Mouse (Mus musculus): ENCODE results near the gene Lamc1.
"Not testable (repeated sequence)": the region's sequence is repeated elsewhere in the genome, so short reads cannot be mapped to it uniquely, and the experiment has no call there.

Gene Lamc1

GRCm38 (mm10) chr1:153332444-153333295 lies at the start of gene Lamc1:
Gene Lamc1, minus strand, starts transcription at chr1:153332786.
- DNase-seq: peak; percentile 91

DNA sequence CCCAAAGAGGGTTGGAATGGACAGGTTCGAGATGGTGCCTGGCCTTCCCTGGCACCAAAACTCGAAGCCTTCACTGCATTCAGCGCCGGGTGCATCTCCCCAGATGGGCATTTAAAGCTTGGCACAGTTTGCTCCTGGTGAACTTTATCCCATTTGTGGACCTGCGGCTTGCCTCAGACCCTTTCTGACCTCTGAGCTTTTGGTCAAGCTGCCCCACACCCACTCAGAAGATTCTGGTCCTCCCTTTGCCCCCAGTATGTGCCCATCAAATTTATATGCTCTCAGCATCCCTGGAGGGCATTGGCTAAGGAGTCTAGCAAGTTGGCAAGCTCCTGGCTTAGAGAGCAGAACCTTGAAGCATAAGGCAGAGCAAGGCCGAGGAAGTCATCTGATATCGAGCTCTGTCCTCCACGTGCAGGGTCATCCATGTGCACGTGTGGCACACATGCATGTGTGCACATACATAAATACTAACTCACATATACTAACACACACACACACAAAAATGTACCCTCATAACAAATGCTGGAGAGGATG lies 48.2 kb upstream of the Lamc1 start:
- DNase-seq: no peak

GRCm38 (mm10) chr1:153379832-153380231 lies 47.2 kb upstream of the Lamc1 start:
- DNase-seq: no peak

- DNase-seq: no peak
Observed at GRCm38 (mm10) chr1:153378587-153378986, 46.0 kb upstream of the Lamc1 start.

- DNase-seq: no peak
Observed at GRCm38 (mm10) chr1:153376446-153376845, 43.9 kb upstream of the Lamc1 start.

- DNase-seq: no peak
Observed at GRCm38 (mm10) chr1:153374136-153374535, 41.5 kb upstream of the Lamc1 start.

DNA sequence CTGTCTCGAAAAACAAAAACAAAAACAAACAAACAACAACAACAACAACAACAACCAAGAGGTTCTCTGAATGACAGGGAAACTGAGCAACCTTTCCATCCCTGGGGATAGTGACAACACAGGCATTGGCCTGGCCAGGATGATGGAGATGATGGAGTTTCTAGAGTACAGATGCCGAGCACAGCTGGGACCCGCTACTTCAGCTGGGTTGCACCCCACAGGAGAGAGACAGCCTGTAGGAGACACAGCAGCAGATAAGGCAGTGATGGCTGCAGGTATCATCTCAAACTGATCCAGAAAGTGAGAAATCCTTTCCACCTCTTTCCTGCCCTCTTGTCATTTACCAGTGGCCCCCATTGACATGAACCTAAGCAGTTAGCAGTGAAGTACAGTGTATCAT lies 39.3 kb upstream of the Lamc1 start:
- no peak for DNase-seq

DNA sequence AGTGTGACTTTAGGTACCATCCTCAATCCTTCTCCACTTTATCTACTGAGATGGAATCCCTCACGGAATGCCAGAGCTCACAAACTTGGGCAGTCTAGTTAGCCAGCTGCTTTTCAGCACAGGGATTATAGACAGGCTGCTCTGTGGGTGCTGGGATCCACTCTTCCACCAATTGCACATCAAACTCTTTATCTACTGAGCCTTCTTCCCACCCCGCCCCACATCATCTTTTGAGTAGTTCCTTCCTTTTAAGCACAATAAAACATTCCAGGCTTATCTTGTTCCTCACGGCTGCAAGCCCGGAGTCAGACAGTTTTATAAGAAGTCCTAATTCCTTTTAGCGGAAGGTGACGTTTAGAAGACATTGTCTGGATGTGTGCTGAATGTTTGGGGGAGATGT lies 36.4 kb upstream of the Lamc1 start:
- no peak for DNase-seq

DNA sequence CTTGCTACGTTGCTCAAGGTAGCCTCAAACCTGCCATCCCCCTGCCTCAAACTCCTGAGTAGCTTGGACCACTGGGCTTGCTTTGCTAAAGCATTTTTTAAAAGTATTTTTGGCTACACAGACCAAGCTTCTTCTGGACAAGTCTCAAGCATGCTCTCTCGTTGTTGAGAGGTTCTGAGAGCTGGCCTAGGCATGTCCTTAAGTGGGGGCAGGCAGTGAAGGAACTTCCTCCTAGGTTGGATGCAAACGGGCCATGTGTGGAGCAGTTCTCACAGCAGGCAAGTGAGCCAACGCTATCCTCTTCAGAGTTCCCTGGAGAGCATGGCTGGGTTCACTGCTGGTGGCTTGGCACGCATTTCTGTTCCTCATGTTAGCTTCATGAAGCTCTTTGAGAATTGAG lies 34.5 kb upstream of the Lamc1 start:
- no peak for DNase-seq

DNA sequence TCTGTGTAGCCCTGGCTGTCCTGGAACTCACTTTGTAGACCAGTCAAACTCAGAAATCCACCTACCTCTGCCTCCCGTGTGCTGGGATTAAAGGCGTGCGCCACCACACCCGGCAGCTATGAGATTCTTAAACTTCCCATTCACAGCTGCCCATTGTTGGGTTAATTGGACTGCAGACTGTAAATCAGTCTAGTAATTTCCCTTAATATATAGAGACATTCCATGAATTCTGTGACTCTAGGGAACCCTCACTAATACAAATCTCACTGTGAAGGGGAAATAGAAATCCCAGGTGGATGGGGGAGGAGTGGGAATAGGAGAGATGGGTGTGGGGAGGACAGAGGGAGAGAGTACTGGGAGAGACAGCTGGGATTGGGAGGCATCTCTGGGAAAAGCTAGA lies 29.3 kb upstream of the Lamc1 start:
- DNase-seq: no peak

- DNase-seq: no peak
Observed at GRCm38 (mm10) chr1:153360556-153360955, 28.0 kb upstream of the Lamc1 start.

- DNase-seq: no peak
Observed at GRCm38 (mm10) chr1:153357218-153357617, 24.6 kb upstream of the Lamc1 start.

GRCm38 (mm10) chr1:153354466-153354865 lies 21.9 kb upstream of the Lamc1 start:
- DNase-seq: no peak

DNA sequence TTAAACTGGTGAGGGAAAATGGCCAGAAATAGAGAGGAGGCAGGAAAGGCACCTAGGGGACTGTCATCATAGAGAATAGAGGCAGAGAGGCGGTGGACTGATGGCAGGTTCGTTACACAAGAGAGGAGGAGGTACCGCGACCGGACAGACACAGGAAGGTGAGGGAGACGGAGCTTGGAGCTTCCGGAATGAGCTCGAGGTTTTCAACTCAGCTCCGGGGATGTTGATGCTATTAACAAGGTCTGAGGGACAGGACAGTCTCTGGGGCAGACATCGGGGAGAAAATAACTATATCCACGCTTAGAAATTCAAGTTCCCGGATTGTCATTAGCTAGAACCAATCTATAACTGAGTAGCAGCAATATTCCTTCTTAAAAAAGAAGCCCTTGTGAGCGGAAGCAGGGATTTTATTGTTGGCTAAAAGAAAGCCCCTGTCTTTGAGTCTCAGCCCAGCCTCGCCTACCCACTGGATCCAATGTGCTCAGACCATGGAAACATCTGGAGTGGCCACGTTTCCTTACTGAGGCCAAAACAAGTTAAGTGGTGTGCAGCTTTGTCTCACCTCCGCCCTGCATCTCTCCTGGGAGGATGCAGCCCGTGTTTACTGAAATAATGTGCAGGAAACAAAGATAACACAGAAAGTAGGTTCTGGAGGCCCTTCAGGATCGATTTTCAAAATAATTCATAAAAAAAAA lies 21.3 kb upstream of the Lamc1 start:
- no peak for DNase-seq

DNA sequence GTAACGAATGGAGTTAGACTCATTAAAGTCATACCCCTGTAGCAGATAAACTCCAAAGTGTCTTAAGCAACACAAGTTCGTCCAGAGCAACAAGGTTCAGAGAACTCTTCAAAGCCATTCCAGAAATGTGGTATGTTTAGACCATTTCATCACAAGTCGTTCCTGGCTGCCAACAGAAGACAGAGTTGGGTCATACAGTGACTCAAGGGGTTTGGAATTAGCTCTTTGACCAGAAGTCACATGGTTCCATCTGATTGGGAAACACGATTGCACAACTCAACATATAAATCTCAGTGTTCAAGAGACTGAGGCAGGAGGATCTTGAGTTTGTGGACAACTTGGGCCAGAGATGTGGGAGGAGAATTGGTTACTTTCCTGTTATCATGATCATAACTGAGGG lies 18.4 kb upstream of the Lamc1 start:
- DNase-seq: no peak

GRCm38 (mm10) chr1:153347726-153348125 lies 15.1 kb upstream of the Lamc1 start:
- no peak for DNase-seq

- DNase-seq: no peak
Observed at GRCm38 (mm10) chr1:153347040-153347439, 14.5 kb upstream of the Lamc1 start.

- DNase-seq: no peak
Observed at GRCm38 (mm10) chr1:153345699-153346291, 13.2 kb upstream of the Lamc1 start.

DNA sequence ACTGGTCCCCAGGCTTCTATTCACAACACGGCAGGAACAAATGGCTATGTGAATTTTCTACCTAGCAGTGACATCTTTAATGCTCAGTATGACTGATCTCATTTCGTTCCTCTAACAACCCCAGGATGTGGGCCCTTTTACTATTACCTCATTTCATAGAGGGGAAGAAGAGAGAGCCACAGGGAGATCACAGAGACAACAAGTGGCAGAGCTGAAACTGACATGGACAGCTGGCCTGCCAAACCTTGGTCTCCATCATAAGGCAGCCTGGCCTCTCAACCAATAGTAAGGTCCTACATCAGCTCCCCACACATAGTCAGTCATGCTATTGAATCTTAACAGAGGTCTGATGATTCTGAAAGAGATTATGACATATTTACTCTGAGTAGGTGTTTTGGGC lies 12.4 kb upstream of the Lamc1 start:
- no peak for DNase-seq

DNA sequence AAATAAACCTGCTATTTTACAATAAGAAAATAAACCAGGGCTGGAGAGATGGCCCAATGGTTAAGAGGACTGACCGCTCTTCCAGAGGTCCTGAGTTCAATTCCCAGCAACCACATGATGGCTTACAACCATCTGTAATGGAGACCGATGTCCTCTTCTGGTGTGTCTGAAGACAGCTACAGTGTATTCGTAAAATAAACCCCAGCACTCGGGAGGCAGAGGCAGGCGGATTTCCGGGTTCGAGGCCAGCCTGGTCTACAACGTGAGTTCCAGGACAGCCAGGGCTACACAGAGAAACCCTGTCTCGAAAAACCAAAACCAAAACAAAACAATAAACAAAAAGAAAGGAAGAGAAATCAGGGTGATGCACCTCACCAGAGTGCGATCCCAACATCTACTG lies 2.9 kb upstream of the Lamc1 start:
- DNase-seq: not testable (repeated sequence)

DNA sequence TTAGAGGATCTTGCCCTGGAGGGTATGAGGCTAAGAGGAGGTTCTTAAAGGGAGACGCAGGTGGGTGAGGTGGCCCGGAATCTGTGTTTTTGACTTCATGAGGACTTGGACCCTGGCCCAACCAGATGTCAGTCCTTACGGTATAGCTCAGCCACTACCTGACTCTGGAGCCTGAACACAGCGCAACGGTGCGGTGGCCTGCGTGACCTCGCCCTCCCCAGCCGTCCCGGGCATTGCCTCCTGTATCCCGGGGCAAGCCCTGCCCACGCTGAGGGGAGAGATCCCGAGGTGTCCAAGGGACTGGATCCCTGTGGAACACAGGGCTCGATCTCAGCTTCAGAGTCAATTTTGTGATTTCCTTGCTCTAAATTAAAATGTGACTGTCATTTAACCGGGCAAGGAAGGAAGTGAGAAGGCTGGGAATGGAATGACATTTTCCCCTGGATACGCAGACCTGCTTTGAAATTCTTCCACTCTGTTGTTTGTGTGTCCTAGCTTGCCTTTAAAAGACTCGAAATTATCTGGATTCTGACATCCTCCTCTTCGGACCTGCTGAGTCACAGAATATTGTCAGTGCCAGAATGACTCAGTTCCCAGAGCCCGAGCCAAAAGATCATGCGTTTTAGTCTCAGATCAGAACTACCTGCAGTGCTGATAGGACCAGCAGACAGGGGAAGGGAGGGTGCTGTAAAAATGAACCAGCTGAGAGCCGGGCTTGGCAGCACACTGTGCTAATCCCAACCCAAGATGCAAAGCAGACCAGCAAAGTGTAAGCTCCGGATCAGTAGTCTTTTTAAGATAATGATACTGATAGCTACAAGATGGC lies 923 bp upstream of the Lamc1 start:
- peak; percentile 31 for DNase-seq

DNA sequence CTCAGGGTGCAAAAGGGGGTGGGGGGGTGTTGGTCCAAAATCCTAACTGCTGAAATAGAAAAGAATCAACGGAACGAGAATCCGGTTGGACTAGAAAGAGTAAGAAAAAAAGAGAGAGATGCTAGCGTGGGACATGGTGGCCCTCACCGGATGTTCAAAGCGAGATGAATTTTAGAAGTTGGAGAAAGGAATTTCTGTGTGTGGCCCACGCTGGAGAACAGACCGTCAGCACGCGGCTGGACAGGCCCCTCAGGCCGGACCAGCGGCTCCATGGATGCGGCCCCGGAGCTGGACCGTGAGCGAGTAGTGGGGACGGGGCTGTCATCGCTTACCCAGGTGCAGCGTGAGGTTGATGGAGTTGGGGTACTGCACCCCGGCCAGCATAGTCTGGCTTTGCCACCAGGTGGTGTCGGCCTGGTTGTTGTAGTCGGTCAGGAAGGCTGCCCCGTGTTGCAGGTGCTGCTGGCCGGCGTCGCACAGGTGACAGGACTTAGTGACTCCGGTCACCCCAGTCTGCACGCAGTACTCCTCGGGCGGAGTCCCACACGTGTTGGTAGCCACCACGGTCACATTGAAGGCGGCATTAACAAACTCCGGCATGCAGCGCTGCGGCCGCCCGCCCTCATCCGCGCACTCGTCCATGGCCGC lies 666 bp downstream of the Lamc1 start:
- peak; percentile 63 for DNase-seq
